8 mouse cellular contexts compared by ENCODE assay signal in the genomic region with DNA sequence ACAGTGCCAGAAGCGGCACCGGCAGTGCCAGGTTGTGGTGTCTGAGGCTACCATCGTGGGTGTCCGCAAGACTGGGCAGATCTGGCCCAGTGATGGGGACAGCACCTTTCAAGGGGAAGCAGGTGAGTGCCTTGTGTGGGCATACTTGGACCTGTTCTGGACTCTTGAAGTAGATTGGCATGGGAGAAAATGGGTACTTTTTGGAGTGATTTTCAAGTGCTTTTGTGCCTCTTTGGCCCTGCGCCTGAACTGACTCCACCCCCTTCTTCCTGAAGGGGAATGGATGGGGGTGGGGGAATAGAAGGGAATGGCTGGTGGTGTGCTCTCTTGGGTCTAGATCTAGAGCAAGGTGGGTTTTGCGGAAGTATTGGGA. TPM values are rescaled to one million over a fixed set of nuclear protein-coding genes. Genes with fewer than 3 reads are reported as not detected.
DNase-seq lines count a peak whose midpoint lies in the region; ATAC-seq and TF ChIP-seq lines count a peak whose summit lies in the region.

No protein-coding gene starts in this region.

- peaks cover 4 to 38% of the 10 kb centered on the region in 2 experiments for H3K36me3 ChIP-seq in CH12.LX (replicated peaks in 1 of 2; ENCODE audit: control insufficient read depth in 1 of 2, insufficient read depth in 1 of 2, low read length in 1 of 2)
- H3K36me3 ChIP-seq in forebrain, embryonic 14.5 days (ENCODE audit: control insufficient read depth, insufficient read depth, low read length), result no peaks in the 10 kb centered on the region
- no peaks in the 10 kb centered on the region for H3K36me3 ChIP-seq in lung, embryonic 16.5 days (ENCODE audit: control insufficient read depth, insufficient read depth, low read length)
- no peaks in the 10 kb centered on the region for H3K36me3 ChIP-seq in stomach, postnatal 0 days (ENCODE audit: control insufficient read depth, insufficient read depth, low read length)

- no peak for TF ChIP-seq CTCF in cerebellum, adult 2 months (IDR thresholded peaks at IDR 0.05; ENCODE audit: borderline replicate concordance, insufficient read depth, low read depth, low read length)
- no peak for TF ChIP-seq CTCF in CH12.LX (conservative IDR thresholded peaks at IDR 0.05 in 1 of 2, IDR thresholded peaks at IDR 0.05 in 1 of 2; ENCODE audit: low read depth in 2 of 2, low read length in 2 of 2)
- TF ChIP-seq CTCF in stomach, postnatal 0 days (IDR thresholded peaks at IDR 0.05; ENCODE audit: low read depth), result no peak

- no peaks in the 10 kb centered on the region for H3K9me3 ChIP-seq in CH12.LX (replicated peaks; ENCODE audit: low read length)
- H3K9me3 ChIP-seq in forebrain, embryonic 14.5 days (replicated peaks; ENCODE audit: control insufficient read depth, low read length), result no peaks in the 10 kb centered on the region
- H3K9me3 ChIP-seq in lung, embryonic 16.5 days (ENCODE audit: control insufficient read depth, low read length), result no peaks in the 10 kb centered on the region
- H3K9me3 ChIP-seq in stomach, postnatal 0 days (ENCODE audit: control insufficient read depth, low read length), result no peaks in the 10 kb centered on the region

- peak; percentile 28 to 38 for DNase-seq in cerebellum, adult 2 months
- no peak for DNase-seq in cerebellum, adult 9-10 months
- DNase-seq in CH12.LX (ENCODE audit: extremely low read depth), result no peak
- DNase-seq in forebrain, embryonic 14.5 days (ENCODE audit: low spot score), result peak; percentile 59
- peak; percentile 25 for DNase-seq in kidney, adult 11 months
- DNase-seq in stomach, postnatal 0 days (ENCODE audit: low spot score), result peak; percentile 31

- peak overlapping the region; percentile 10; the same call in 1 of the 2 replicates for H3K9ac ChIP-seq in CH12.LX (ENCODE audit: insufficient read depth, low read depth)
- H3K9ac ChIP-seq in forebrain, embryonic 14.5 days (ENCODE audit: low read length), result peak overlapping the region; percentile 86
- H3K9ac ChIP-seq in lung, embryonic 16.5 days (ENCODE audit: low read length), result peak overlapping the region; percentile 88
- H3K9ac ChIP-seq in stomach, postnatal 0 days (ENCODE audit: low read length), result peak overlapping the region; percentile 82

- H3K4me1 ChIP-seq in cerebellum, adult 2 months (ENCODE audit: control insufficient read depth, insufficient read depth, low read length), result peaks cover 13% of the 10 kb centered on the region
- H3K4me1 ChIP-seq in CH12.LX (ENCODE audit: control insufficient read depth in 1 of 2, insufficient read depth in 2 of 2), result peaks cover 11 to 67% of the 10 kb centered on the region in 2 experiments
- peaks cover 44% of the 10 kb centered on the region for H3K4me1 ChIP-seq in forebrain, embryonic 14.5 days (ENCODE audit: control insufficient read depth, insufficient read depth, low read length)
- peaks cover 61% of the 10 kb centered on the region for H3K4me1 ChIP-seq in lung, embryonic 16.5 days (replicated peaks; ENCODE audit: control insufficient read depth, insufficient read depth, low read length)
- peaks cover 12% of the 10 kb centered on the region; the same call in 1 of the 2 replicates for H3K4me1 ChIP-seq in stomach, postnatal 0 days (replicated peaks; ENCODE audit: control insufficient read depth, insufficient read depth)

- no peak for TF ChIP-seq RAD21 in CH12.LX (IDR thresholded peaks at IDR 0.05; ENCODE audit: low read depth, low read length)

- peak overlapping the region; percentile 50 for H3K4me3 ChIP-seq in cerebellum, adult 2 months (replicated peaks; ENCODE audit: insufficient read depth, low read depth, low read length)
- peak overlapping the region; percentile 49 to 85 (median 76) for H3K4me3 ChIP-seq in CH12.LX (replicated peaks in 1 of 3; ENCODE audit: low read depth in 2 of 3, low read length in 2 of 3, poor library complexity in 1 of 3)
- peak overlapping the region; percentile 92 for H3K4me3 ChIP-seq in forebrain, embryonic 14.5 days (ENCODE audit: low read depth, low read length)
- peak overlapping the region; percentile 89 for H3K4me3 ChIP-seq in lung, embryonic 16.5 days (ENCODE audit: low read length)
- peak overlapping the region; percentile 82 for H3K4me3 ChIP-seq in stomach, postnatal 0 days (ENCODE audit: low read depth, low read length)

- peak overlapping the region; percentile 53 for H3K4me2 ChIP-seq in CH12.LX (ENCODE audit: insufficient read depth, low read depth, poor library complexity, severe bottlenecking)
- H3K4me2 ChIP-seq in forebrain, embryonic 14.5 days (ENCODE audit: low read length), result peak overlapping the region; percentile 93
- H3K4me2 ChIP-seq in lung, embryonic 16.5 days (ENCODE audit: low read depth, low read length), result peak overlapping the region; percentile 94
- peak overlapping the region; percentile 86 for H3K4me2 ChIP-seq in stomach, postnatal 0 days (replicated peaks; ENCODE audit: low read depth)

- no peak for TF ChIP-seq EP300 in CH12.LX (IDR thresholded peaks at IDR 0.05; ENCODE audit: low read length)
- no peak for TF ChIP-seq EP300 in stomach, postnatal 0 days (optimal IDR thresholded peaks at IDR 0.05)

- no peak overlapping the region for H3K27ac ChIP-seq in cerebellum, adult 2 months (ENCODE audit: insufficient read depth, low read length)
- H3K27ac ChIP-seq in CH12.LX (ENCODE audit: insufficient read depth, low read depth), result no peak overlapping the region
- no peak overlapping the region for H3K27ac ChIP-seq in forebrain, embryonic 14.5 days (ENCODE audit: low read depth, low read length)
- H3K27ac ChIP-seq in lung, embryonic 16.5 days (ENCODE audit: low read length), result peak overlapping the region; percentile 69
- no peak overlapping the region for H3K27ac ChIP-seq in stomach, postnatal 0 days (replicated peaks)

- WGBS in cerebellum, adult 2 months, result 16% methylated on average over 6 of the region's 6 CpGs
- 5% methylated on average over 6 of the region's 6 CpGs for WGBS in forebrain, embryonic 14.5 days
- 8% methylated on average over 6 of the region's 6 CpGs for WGBS in lung, embryonic 16.5 days
- WGBS in stomach, postnatal 0 days, result 26% methylated on average over 6 of the region's 6 CpGs

- no peak for TF ChIP-seq POLR2A in cerebellum, adult 2 months (IDR thresholded peaks at IDR 0.05; ENCODE audit: borderline replicate concordance, insufficient read depth, low read length)
- no peak for TF ChIP-seq POLR2A in CH12.LX (IDR thresholded peaks at IDR 0.05; ENCODE audit: low read depth, low read length)

- no peak for ATAC-seq in forebrain, embryonic 14.5 days
- peak; percentile 42 for ATAC-seq in lung, embryonic 16.5 days (ENCODE audit: low read depth)
- no peak for ATAC-seq in stomach, postnatal 0 days (ENCODE audit: low FRiP score, low TSS enrichment)
- no peak for ATAC-seq in megakaryocyte progenitor cell, adult 5-6 weeks (replicated peaks; ENCODE audit: poor library complexity)

- peaks cover 39% of the 10 kb centered on the region for H3K79me2 ChIP-seq in CH12.LX (replicated peaks; ENCODE audit: control insufficient read depth, extremely low read depth, insufficient read depth, poor library complexity, severe bottlenecking)

- in situ Hi-C loops in CH12.LX (cut with MboI; ENCODE audit: low pct_ligation_motif_present, low pct_unique_long_range_greater_than_20kb, low sequenced_read_pairs), result loop anchor here (5.0 kb wide), 1 partner anchor 90 kb away; no protein-coding TSS in a partner anchor

- no peaks in the 10 kb centered on the region for H3K27me3 ChIP-seq in cerebellum, adult 2 months (ENCODE audit: control insufficient read depth, insufficient read depth, low read length)
- no peaks in the 10 kb centered on the region for H3K27me3 ChIP-seq in CH12.LX (replicated peaks)
- H3K27me3 ChIP-seq in forebrain, embryonic 14.5 days (replicated peaks; ENCODE audit: control insufficient read depth, insufficient read depth, low read length), result no peaks in the 10 kb centered on the region
- peaks cover 2% of the 10 kb centered on the region; the same call in 1 of the 2 replicates for H3K27me3 ChIP-seq in lung, embryonic 16.5 days (ENCODE audit: control insufficient read depth, insufficient read depth, low read depth, low read length)
- H3K27me3 ChIP-seq in stomach, postnatal 0 days (ENCODE audit: control insufficient read depth, insufficient read depth, low read length), result no peaks in the 10 kb centered on the region

- dilution Hi-C loops in CH12.LX (cut with MboI; ENCODE audit: extremely low pct_ligation_motif_present, extremely low pct_unique_long_range_greater_than_20kb, low sequenced_read_pairs), result no loop called here

RNA-seq across cellular contexts. Expression of a gene that starts 1.8 kb away (rescaled TPM):
- polyA plus RNA-seq in cerebellum, adult 2 months (2012; rRNA removed), result 44.3 and 44.4 TPM in 2 replicates
- total RNA-seq in CH12.LX (2012; rRNA removed), result 18.2 and 22.1 TPM in 2 replicates
- 4.0 and 4.3 TPM in 2 replicates for total RNA-seq in CH12.LX (2014; rRNA removed)
- polyA plus RNA-seq in CH12.LX (2012; ENCODE audit: insufficient read length, low read depth), result 18.6 and 20.0 TPM in 2 replicates
- polyA plus RNA-seq in forebrain, embryonic 14.5 days (2014; fragmentation: Nextera tagmentation; extraction: Ambion mirVana), result 12.6 and 12.8 TPM in 2 replicates
- 11.2 and 14.3 TPM in 2 replicates for polyA plus RNA-seq in lung, embryonic 16.5 days (2015; fragmentation: Nextera tagmentation; extraction: Ambion mirVana)
- polyA plus RNA-seq in stomach, postnatal 0 days (2015; fragmentation: Nextera tagmentation; extraction: Ambion mirVana), result 4.5 and 4.7 TPM in 2 replicates
- 18.1 and 18.6 TPM in 2 replicates for total RNA-seq in megakaryocyte progenitor cell, adult 5-6 weeks (2015)
- 23.0 and 28.2 TPM in 2 replicates for total RNA-seq in megakaryocyte progenitor cell, adult 5-6 weeks (2017)

RNA-seq across cellular contexts. Expression of a gene that starts 25.3 kb away (rescaled TPM):
- polyA plus RNA-seq in cerebellum, adult 2 months (2012; rRNA removed), result 20.4 and 21.2 TPM in 2 replicates
- 0.59 and 0.67 TPM in 2 replicates for total RNA-seq in CH12.LX (2012; rRNA removed)
- 0.07 and 0.34 TPM in 2 replicates for total RNA-seq in CH12.LX (2014; rRNA removed)
- polyA plus RNA-seq in CH12.LX (2012; ENCODE audit: insufficient read length, low read depth), result 1.2 and 1.5 TPM in 2 replicates
- 10.5 and 11.1 TPM in 2 replicates for polyA plus RNA-seq in forebrain, embryonic 14.5 days (2014; fragmentation: Nextera tagmentation; extraction: Ambion mirVana)
- polyA plus RNA-seq in lung, embryonic 16.5 days (2015; fragmentation: Nextera tagmentation; extraction: Ambion mirVana), result 12.9 and 13.2 TPM in 2 replicates
- 1.9 and 2.0 TPM in 2 replicates for polyA plus RNA-seq in stomach, postnatal 0 days (2015; fragmentation: Nextera tagmentation; extraction: Ambion mirVana)
- 0.61 and 0.84 TPM in 2 replicates for total RNA-seq in megakaryocyte progenitor cell, adult 5-6 weeks (2015)
- total RNA-seq in megakaryocyte progenitor cell, adult 5-6 weeks (2017), result 0.67 TPM in 1 of 2 replicates, not detected in the other

RNA-seq across cellular contexts. Expression of a gene that starts 29.8 kb away (rescaled TPM):
- 0.43 and 0.79 TPM in 2 replicates for polyA plus RNA-seq in cerebellum, adult 2 months (2012; rRNA removed)
- total RNA-seq in CH12.LX (2012; rRNA removed) (0.13 TPM in 1 of 2 replicates, not detected in the other), CH12.LX (2014; rRNA removed) (not detected in 2 replicates)
- not detected in 2 replicates for polyA plus RNA-seq in CH12.LX (2012; ENCODE audit: insufficient read length, low read depth)
- 0.22 TPM in 1 of 2 replicates, not detected in the other for polyA plus RNA-seq in forebrain, embryonic 14.5 days (2014; fragmentation: Nextera tagmentation; extraction: Ambion mirVana)
- 3.3 and 5.0 TPM in 2 replicates for polyA plus RNA-seq in lung, embryonic 16.5 days (2015; fragmentation: Nextera tagmentation; extraction: Ambion mirVana)
- not detected in 2 replicates for polyA plus RNA-seq in stomach, postnatal 0 days (2015; fragmentation: Nextera tagmentation; extraction: Ambion mirVana)
- total RNA-seq in megakaryocyte progenitor cell, adult 5-6 weeks (2015), result not detected in 2 replicates
- 0.96 TPM in 1 of 2 replicates, not detected in the other for total RNA-seq in megakaryocyte progenitor cell, adult 5-6 weeks (2017)

Comparison
In these comparisons a context has a peak if more than half of its experiments do, and no peak if none do; other contexts are left out.
1. DNase-seq: peak in cerebellum, adult 2 months (2 of 2), forebrain, embryonic 14.5 days (single experiment), kidney, adult 11 months (single experiment) and stomach, postnatal 0 days (single experiment); none in cerebellum, adult 9-10 months (single experiment) and CH12.LX (single experiment).
2. H3K9ac ChIP-seq: peak in every context shown above with its lines; median percentile 88 in lung, embryonic 16.5 days; 86 in forebrain, embryonic 14.5 days; 82 in stomach, postnatal 0 days; 10 in CH12.LX.
3. Peak in every context shown above with its lines, with median percentiles within 50 percentile points of each other: H3K4me3 ChIP-seq and H3K4me2 ChIP-seq.